Mouse (Mus musculus) right cerebral cortex, postnatal 14 days (tissue): ENCODE results near the gene Stx19.
A peak's percentile ranks its signal among the peaks of the same experiment; 100 is the strongest.

ENCODE experiments used
- DNase-seq: peaks from one replicate; pipeline ENCODE4 v3.0.0; 2022

Stx19 gene

DNA sequence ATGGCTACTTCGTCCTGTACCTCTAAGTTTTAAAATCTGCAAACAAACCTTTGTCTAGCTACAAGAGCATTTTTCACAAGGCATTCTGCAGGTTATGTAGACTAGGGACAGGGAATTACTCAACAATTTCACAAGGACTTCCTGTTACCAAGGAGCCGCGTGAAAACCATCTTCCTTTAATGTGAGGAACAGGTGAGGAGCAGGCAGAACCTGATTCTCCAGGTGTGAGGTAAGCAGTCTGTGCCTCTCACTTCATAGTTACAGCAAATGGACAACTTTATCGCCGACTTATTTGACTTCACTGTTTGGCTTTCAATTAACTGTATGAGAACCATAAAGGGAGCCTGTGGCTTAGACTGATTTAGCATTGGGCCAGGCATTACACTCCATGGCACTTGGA, at the start of gene Stx19:
Gene Stx19, plus strand, starts transcription at position 186 of the 400 bp plus-strand sequence.
- no peak for DNase-seq

GRCm38 (mm10) chr16:62773462-62773861, 41.0 kb upstream of the Stx19 start:
- no peak for DNase-seq

GRCm38 (mm10) chr16:62776034-62776433, 38.4 kb upstream of the Stx19 start:
- DNase-seq, result no peak

- no peak for DNase-seq
Measured at GRCm38 (mm10) chr16:62778282-62778681, 36.2 kb upstream of the Stx19 start.

DNA sequence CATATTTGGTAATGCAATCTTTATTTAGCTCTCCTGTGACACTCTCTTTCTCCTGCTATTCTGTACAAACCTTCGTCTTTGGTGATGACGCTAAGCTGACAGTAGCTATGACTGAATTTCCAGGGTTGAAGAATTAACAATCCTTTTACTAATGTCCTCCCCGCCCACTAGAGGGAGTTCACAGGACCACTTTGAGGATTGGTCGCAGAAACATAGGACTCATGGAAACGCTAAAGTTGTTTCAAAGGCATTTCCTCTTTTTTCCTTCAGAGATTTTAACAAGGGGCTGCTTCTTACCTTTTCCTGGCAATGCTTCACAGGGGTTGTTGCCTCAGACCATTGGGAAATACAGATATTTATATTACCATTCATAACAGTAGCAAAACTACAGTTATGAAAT, 32.2 kb upstream of the Stx19 start:
- DNase-seq, result no peak

DNA sequence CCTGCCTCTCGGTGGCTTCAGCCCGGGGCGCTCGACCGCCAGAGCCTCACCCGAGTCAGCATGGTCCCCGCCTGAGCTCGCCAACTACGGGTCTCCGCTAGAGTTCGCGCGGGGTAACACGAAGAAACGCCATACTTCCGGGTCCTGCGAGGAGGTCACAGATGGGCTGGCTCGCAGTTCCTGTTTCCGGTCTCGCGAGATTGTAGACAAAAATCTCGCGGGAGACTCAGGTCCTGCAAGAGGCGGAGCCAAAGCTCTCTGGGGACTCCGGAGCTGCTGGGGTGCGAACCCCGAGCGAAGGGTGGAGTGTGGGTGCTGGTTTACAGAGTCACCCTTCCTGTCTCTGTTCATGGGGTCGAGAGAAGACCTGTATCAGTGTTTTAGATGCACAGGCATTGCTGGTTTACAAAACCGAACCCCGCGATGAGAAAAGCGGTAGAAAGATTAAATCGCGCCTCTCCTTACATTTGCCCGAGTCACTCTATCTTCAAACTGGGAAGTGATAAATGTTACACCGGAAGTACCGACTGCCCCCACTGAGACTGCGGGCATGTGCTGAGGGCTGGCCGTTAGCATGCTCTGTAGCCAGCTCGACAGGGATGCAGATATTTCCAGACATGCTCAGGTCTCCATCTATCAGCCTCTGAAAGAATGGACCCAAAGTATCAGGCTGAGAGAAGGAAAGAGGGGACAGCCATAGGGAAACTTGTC, 27.7 kb upstream of the Stx19 start, which contains the start of gene Nsun3:
Gene Nsun3, minus strand, starts transcription at position 198 of the 711 bp plus-strand sequence.
- DNase-seq, result peak; percentile 89

DNA sequence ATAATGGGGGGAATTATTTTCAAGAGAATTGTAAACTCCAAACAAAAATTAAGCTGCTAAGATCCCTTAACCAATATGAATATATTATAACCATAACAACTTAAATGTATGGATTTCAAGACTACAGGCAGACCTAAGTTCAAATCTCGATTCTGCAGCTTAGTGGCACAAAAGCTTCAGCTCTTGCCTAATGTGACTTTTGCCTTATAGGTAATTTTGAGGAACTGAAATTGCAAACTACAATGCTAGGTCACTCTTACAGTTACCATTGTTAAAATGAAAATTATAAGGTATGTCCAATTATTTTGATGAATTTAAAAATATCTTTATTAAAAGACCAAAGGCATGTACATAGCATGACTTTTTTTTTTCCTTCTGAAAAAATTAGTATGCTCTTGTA, 17.9 kb upstream of the Stx19 start:
- DNase-seq, result no peak

GRCm38 (mm10) chr16:62798808-62799207, 15.7 kb upstream of the Stx19 start:
- DNase-seq, result no peak

DNA sequence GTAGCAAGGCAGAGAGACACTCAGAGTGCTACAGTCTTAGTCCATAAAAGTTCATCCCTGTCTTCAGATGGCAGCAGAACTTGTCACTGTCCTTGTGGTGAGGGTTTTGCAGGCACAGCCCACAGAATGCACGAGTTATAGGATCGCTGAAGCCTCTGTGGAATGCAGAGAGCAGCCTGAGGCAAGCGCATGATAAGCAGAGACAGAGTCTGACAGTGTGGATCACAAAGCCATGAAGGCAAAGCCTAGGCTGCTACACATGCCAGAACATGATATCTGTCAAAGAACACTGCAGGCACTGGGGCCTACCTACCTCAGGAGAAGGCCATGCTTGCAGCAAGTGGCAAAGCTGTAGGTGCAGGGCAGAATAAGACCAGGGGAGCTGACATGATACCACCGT, 15.1 kb upstream of the Stx19 start:
- DNase-seq, result no peak

- DNase-seq, result no peak
Measured at GRCm38 (mm10) chr16:62799839-62800238, 14.6 kb upstream of the Stx19 start.

- DNase-seq, result no peak
Measured at GRCm38 (mm10) chr16:62804621-62805020, 9.9 kb upstream of the Stx19 start.

DNA sequence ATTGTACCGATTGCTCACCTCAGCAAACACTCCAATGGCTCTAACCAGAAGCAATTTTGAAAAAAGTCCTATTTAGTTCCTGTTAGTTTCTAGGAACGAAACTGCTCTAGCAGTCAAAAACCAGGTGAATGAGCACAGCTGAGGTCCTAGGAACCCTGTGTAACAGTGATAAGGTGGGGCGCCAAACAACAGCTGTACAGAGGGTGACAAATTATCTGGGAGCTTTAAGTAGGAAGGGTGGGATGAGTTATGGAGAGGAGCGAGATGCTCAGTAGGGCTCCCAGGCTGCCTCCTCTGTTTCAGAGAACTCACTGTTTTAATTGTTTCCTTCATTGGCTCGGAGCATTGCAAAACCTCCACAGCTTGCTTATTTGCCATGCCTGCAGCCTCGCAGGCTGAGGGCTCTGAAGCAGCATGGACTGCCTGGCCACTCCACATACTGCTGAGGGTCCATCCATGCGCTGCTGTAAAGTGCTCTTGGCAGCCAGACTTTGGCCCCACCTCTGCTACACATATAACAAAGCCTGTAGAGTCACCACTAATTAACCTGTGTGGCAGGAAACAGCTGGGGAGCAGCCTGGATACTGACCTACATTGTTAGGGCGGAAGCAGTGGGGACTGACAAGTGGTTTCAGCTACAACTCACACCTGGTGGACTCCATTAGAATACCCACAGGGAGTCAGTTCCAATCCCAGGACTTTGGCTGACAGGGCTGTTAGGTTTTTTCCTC, 7.1 kb upstream of the Stx19 start:
- no peak for DNase-seq

DNA sequence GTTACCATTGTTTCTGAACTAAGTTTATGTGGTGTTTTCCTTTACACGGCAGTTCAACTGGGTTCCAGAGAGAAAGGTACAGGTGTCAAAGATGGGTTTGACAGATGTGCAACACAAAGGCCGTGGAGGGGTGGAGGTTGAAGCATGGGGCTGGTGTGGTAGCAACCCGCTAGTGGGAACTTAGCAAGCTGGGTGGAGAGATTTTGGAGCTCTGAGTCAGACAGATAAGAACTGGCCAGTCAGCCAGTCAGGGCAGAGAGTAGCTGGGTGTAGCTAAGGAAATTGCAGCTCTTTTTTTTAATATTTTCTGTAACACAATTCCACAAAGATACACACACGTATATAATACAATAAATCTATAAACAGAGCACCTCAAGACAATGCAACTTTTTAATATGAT, 3.6 kb upstream of the Stx19 start:
- DNase-seq, result no peak

- no peak for DNase-seq
Measured at GRCm38 (mm10) chr16:62813790-62814189, 686 bp upstream of the Stx19 start.

DNA sequence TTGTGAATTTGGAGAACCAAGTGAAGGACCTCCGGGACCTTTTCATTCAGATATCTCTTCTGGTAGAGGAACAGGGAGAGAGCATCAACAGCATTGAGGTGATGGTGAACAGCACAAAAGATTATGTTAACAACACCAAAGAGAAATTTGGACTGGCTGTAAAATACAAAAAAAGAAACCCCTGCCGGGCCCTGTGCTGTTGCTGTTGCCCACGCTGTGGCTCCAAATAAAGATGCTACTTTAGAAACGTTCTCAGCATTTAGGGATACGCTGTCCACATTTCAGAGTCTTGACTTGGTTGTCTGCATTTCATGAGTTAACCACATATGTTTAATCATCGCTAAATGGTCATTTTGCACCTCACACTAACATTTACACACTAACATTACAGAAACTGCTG, 8.0 kb downstream of the Stx19 start:
- no peak for DNase-seq

- no peak for DNase-seq
Measured at GRCm38 (mm10) chr16:62826156-62827001, 11.9 kb downstream of the Stx19 start.

DNA sequence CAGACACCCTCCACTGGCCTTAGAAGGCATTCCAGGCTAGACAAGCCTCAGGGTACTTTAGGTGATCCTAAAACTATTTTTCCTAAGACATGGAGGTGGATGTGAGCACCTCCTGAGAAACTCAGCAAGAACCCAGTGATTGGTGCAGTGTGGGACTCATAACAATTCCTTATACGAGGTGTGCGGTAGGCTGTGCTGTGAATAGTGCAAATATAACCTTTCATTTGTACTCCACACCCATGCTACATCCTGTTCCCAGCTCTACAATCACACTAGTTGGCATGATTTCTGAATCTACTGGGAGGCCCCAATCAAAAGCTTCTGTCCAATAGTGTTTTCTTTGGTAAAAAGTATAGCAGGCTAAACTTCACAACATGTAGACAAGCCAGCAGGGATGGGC, 17.6 kb downstream of the Stx19 start:
- DNase-seq, result no peak

- DNase-seq, result peak; percentile 17
Measured at GRCm38 (mm10) chr16:62832481-62832880, 18.0 kb downstream of the Stx19 start.

DNA sequence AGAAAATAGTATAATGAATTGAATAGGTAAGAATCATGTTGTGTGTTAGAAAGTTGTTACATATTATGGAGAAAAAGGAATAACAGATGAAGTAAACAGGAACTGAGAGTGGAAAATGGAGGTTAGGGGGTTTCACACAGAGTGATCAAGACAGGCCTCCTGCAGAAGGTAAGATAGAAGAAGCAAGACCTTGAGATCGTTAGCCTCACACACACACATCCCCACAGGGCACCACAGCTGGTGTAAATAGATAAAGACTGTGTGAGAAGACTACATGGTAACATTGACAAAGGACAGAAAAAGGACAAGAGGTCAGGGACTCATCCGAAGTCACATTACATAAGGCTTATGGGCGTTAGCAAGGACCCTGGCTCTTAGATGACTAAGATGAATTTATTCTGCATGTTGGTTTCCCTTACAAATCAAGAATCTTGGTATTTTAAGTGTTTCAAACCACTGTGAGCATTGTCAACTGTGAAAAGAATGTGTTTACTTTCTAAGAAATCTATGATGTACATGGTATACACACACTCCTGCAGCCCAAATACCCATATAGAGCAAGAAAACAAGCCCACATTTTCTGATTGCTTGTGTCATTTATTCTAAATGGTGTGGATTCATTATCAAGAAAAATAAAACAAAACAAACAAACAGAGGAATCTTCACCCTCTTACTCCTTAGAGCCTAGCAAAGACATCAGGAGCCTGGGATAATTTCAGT, 19.7 kb downstream of the Stx19 start:
- no peak for DNase-seq

DNA sequence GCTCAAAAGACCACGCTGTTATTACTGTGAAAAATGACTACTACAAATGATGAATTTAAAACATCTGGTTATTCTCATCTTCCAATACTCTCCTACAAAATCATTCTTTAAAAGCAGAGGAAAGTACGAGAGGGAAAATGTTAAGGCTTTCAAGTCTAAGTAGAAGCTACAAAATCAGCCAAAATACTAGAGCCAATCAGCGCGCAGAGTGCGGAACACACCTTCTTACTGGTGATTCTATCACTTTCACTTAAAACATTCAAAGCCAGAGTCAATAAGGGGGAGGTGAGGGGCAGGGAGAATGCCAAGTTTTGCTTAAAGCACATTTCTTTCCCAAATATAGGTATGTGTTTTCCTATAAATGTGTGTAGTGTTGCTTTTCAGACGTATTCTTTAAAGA, 30.9 kb downstream of the Stx19 start:
- no peak for DNase-seq

DNA sequence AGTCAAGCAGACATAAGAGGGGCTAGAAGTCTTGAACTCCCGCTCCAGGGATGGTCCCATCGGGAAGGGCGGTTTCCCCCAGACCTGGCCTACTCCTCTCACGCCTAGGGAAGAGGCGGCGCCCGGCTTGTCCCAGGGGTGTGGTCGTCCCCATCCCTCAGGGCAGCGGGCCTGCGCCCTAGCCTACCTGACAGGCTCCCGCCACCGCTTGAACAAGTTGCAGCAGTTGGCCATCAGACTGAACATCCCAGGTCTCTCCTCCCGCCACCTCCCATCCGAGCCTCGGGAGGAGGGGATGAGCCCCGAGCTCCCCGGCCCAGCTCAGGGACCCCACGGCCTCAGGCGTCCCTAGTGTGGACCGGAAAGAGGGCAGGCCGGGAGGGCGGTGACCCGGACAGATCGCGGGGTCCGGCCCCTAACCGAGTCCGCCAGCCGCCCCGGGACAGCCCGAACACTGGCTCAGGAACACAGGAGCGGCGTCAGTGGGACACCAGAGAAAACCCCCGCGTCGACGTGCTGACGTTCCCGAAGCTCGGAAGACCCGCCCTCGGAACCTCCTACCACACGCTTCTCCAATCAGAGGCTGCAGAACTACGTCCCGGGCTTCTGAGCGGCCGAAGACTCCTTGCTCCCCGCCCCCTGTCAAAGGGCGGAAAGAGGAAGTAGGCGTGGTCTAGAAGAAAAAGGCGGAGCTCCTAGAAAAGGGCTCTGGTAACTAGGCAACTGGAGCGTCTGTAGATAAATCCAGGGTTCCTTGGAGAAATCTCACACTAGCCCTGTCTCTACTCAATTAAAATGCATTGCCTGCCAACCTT, 32.2 kb downstream of the Stx19 start, which contains the start of gene Arl13b:
Gene Arl13b, minus strand, starts transcription at position 543 of the 815 bp plus-strand sequence.
- peak; percentile 89 for DNase-seq
